Mouse (Mus musculus): Measurements from ENCODE around the gene Tceal9.
"Not testable (repeated sequence)": the region's sequence is repeated elsewhere in the genome, so short reads cannot be mapped to it uniquely, and the experiment has no call there.

Gene Tceal9

GRCm38 (mm10) chrX:136244574-136245229 is at the start of gene Tceal9:
Gene Tceal9, plus strand, starts transcription at chrX:136245079.
- DNase-seq (ENCODE audit: low read depth), result peak; percentile 83

- DNase-seq (ENCODE audit: low read depth), result peak; percentile 1
These were observed 49.5 kb upstream of the Tceal9 start for GRCm38 (mm10) chrX:136195193-136195944.

- peak; percentile 15 for DNase-seq (ENCODE audit: low read depth)
These were observed 48.0 kb upstream of the Tceal9 start for GRCm38 (mm10) chrX:136196873-136197272.

DNA sequence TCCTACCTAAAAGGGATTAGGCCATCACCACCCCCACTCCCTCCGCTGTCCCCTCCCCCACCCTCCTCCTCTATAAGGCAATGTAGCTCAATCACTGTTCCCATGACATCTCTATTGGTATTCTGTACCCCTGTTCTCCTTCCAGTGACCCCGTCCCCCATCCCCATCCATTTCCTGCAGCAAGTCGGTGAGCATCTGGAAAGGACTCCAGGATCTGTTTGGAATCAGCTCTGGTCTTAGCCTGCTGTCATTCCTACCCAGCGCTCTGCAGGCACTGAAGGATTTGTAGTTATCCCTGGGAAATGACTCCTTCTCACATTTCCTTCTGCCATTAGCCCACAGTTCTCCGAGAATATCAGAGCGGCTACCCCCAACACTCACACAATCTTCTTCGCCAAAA is 41.6 kb upstream of the Tceal9 start:
- no peak for DNase-seq (ENCODE audit: low read depth)

- DNase-seq (ENCODE audit: low read depth), result no peak
These were observed 41.2 kb upstream of the Tceal9 start, which contains the start of gene Tceal5 for GRCm38 (mm10) chrX:136203664-136204066. Gene Tceal5, minus strand, starts transcription at chrX:136203876.

DNA sequence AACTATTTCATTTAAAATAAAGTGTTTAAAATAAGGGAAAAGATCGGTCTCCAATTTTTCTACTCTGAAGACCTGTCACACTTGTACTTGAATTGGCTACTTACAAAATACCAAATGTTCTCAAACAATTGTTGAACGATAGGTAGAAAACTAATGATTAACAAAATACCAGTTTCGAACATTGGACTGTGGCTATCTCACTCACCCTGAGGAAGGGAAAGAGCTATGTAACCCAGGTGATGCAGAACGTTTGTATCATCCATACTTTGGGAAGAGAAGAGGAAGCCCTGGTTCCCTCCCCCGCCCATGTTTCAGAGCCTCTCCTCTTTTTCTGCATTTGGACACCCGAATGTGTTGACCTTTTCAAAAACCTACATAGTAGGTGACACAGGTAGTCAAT is 40.5 kb upstream of the Tceal9 start:
- DNase-seq (ENCODE audit: low read depth), result no peak

DNA sequence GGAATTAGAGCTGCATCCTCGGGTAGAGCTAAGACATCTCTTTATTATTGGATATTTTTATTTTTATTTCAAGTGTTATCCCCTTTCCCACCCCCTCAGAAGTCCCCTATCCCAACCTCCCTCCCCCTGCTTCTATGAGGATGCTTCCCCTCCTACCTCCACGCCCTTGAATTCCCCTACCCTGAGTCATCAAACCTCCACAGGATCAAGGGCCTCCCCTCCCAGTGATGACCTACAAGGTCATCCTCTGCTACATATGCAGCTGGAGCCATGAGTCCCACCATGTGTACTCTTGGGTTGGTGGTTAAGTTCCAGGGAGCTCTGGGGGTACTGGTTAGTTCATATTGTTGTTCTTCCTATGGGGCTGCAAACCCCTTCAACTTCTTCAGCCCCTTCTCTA is 31.5 kb upstream of the Tceal9 start:
- DNase-seq (ENCODE audit: low read depth), result no peak

DNA sequence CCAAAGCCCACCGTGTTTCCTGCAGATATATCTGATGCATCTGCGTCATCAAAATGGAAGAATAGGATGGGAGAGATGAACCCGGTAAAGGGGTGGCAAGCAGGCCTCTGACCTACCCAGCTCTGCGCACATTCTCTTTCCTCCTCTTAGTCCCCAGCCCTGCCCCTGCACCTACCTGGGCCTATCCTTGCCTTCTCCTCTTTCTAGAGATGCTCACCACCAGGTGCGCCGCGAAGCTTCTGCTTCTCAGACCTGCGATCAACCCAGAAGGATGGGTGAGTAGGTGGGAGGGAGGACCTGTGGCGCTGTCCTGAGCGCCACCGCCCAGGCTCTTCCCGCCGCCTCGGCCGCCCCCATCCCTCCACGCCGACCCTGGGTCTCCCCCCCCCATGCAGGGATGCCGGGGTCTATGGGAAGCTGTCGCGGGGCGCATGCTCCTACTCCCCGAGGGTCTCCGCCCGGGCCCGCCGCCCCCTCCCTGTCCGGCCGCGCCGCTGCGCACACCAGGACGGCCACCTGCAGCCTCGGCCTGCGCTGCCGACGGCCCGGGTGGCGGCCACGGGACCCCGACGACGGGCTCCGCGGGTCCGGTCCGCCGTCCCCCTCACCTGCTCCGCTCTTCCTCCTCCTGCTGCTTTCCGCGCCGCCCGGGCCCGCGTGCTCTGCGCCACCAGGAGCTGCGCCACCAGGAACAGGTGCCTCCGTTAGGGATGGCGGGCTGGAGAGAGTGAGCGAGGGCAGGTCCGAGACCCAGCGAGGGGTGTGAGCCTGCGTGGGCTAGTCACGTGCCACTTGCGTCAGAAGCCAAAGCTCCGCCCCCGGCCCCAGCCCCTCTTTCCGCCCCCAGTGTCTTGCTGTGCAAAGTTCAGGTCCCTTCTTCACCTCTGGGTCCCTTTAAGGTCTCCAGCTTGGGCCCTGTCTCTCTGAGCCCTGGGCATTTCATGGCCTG is 29.9 kb upstream of the Tceal9 start, which contains the start of the genes Tceal7 and Bex1:
Gene Tceal7, plus strand, starts transcription at position 51 of the 949 bp plus-strand sequence.
Gene Bex1, minus strand, starts transcription at position 785 of the 949 bp plus-strand sequence.
- DNase-seq (ENCODE audit: low read depth), result not testable (repeated sequence)

DNA sequence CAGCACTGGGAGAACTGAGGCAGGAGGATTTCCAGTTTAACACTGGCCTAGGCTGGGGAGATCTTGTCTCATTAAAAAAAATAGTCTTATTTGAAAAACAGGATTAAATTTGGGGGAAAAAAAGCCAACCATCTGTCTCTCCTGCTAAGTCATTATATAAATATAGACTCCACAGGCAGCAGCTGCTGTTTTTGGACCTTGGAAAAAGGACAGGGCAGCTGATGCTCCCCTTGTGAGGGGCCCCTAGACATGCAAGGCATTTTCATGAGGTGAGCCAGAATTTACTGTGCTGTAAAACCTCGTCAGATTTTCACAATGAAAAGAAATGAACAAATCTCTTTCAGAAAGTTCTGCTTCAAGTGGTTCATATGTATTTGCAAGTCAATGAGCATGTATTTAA is 28.6 kb upstream of the Tceal9 start:
- DNase-seq (ENCODE audit: low read depth), result no peak

GRCm38 (mm10) chrX:136223714-136224113 is 21.2 kb upstream of the Tceal9 start:
- DNase-seq (ENCODE audit: low read depth), result no peak

DNA sequence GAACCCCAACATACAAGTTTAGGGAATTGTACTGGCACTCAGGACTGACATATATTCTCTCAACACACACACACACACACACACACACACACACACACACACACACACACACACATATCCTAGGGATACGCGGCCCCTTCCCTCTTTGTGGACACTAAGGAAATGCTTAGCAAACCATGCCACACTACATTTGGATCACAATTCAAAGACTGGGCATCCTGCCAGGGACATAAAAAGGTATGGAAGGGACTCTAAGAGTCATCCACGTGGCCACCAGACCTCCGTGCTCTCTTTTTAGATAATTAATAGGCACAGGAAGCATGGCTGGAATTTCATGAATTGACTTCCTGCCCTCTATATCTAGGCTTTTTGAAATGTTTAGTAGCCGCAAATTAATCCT is 17.1 kb upstream of the Tceal9 start:
- DNase-seq (ENCODE audit: low read depth), result no peak

DNA sequence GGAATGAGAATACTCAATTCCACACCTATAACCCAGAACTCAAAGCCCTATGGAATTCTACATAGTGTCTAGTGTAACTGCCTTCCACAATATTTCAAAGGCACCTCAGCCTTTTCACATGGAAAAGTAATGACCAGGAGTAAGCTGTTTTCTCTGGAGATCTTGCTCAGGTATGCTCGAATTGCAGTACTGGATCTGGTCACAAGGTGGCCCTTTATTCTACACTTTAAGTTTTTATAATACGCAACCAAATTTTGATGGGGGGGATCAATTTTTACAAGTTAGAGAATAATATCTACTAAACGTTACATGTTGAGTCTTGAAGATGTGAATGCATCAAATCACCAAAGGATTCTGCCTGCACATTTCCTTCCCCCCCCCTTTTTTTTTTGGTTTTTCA is 6.8 kb upstream of the Tceal9 start:
- DNase-seq (ENCODE audit: low read depth), result peak; percentile 10

- DNase-seq (ENCODE audit: low read depth), result peak; percentile 50
These were observed 1.7 kb upstream of the Tceal9 start for GRCm38 (mm10) chrX:136243181-136243580.

DNA sequence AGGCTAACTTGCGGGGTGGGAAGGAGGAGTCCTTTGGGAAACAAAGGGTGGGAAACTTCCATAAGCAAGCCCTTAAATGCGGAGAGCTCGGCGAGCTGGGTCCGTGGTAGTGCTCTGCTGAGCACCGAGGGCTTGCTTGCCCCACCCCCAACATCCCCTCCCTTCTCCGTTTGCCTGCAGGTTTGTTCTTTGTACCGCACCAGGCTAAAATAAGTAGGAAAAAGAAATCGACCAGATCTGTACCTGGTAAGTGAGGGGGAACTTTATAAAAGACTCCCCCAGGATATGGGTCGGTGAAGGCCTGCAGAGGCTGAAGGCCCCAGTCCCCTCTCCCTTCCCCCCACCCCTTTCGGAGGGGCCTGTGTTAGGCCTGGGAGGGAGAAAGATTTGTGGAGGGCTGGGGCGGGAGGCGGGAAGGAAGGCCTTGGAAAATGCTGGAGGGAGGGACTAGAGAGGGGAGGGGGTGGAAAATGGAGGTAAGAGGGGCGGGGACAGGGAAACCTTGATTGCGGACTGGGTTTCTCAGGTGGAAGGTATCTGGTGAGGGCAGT is 717 bp downstream of the Tceal9 start:
- peak; percentile 3 for DNase-seq (ENCODE audit: low read depth)

- no peak for DNase-seq (ENCODE audit: low read depth)
These were observed 3.9 kb downstream of the Tceal9 start for GRCm38 (mm10) chrX:136248811-136249210.

DNA sequence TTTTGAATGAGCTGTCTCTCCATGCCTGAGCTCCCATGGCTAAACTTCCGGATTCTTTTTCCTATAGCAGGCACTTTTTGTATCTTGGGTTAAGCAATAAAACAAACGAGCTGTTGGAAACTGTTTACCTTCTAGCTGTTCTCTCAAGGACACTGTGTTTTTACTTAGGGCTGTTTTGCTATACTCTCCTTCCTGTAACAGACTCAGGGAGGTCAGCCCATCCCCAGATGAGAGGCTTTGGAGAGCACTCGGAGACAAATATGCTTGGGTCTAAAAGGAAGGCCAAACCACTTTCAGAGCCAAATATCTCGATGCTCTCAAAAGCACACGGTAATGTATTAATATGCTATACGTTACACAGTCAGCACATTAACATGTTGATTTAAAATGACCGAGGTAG is 4.8 kb downstream of the Tceal9 start:
- no peak for DNase-seq (ENCODE audit: low read depth)

DNA sequence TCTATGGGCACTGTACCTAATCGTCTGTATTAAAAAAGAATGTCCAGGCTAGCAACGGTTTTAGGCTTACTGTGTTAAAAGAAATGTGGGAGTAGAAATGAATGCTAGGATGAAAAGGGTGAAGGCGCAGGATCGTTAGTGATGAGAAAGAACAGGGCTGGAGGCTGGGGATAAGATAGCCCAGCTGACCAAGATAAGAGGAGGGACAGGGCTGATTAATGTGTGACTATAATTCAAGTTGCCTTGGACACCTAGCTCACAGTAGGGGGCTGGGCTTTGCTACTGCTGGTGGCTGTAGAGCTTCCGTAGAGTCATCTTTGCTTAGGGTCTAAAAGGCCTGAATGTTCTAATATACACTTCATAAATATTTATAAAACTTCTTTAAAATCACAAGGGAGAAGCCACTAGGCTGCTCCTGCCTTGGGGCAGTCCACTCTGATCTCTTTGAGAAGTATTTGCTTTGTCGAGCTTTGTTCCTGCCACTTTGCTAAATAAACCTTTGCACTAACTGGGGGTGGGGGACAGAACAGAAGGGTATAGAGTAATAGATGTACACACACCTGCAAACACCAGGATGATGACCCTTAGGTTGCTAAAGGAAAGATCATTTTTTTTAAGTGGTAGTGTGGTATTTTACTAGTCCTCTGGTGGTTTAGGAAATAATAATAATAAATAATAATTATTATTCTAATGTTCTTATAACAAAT is 7.3 kb downstream of the Tceal9 start:
- DNase-seq (ENCODE audit: low read depth), result no peak

GRCm38 (mm10) chrX:136267720-136268119 is 22.8 kb downstream of the Tceal9 start:
- DNase-seq (ENCODE audit: low read depth), result no peak

DNA sequence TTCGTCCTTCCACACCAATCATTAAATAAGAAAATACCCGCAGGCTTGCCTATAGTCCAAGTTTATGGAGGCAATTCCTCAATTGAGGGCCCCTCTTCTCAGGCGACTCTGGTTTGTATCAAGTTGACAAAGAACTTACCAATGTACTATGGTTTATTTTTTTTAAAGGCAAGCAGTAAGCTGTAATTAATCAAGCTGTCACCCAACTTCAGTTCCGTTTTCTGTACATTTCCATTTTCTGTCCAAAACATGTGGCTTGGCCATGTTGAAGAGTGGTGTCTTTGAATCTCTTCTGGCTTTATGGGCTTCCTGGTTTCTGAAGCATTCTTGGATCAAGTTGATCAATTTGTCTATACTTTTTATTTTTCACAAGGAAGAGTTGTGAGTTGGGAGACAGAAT is 23.3 kb downstream of the Tceal9 start:
- DNase-seq (ENCODE audit: low read depth), result no peak

- DNase-seq (ENCODE audit: low read depth), result not testable (repeated sequence)
These were observed 25.0 kb downstream of the Tceal9 start, which contains the start of gene Bex3 for GRCm38 (mm10) chrX:136269743-136270392. Gene Bex3, plus strand, starts transcription at chrX:136270253.
